ENCODE assay signal across 8 mouse cellular contexts in the genomic region with DNA sequence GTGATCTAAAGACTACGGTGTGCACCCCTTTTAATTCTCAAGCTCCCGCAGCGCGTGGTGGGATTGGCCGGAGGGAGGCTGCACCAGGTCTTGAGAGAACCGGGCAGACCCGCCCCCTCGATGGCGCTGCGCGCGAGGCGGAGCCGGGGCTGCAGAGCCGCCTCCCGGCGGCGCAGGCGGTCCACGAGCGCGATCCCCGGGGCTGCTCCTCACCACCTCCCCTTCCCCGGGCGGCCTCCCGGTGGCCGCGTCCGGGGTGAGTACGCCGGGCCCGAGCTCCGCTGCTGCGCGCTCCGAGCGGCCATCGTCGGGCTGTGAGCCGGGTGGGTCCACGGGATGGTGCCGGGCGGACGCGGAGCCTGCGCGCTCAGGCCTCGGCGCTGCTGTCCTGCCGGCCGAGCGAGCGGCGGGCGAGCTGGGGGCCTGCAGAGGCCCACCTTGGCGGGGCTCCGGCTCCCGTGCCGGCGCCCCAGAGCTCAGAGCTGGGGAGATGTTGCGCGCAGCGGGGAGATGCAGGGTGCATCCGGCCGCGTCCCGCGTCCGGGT. TPM values are rescaled to one million over a fixed set of nuclear protein-coding genes. Genes with fewer than 3 reads are reported as not detected.
DNase-seq lines count a peak whose midpoint lies in the region; ATAC-seq and TF ChIP-seq lines count a peak whose summit lies in the region.

TSS of gene B4galt4 (plus strand) at position 152 of the 546 bp plus-strand sequence.

- DNase-seq in Patski (ENCODE audit: low read depth, low spot score): no peak
- peak; percentile 71 to 82 for DNase-seq in cerebellum, postnatal 14 days
- peak; percentile 63 for DNase-seq in gastrocnemius, adult 18-20 months (ENCODE audit: low spot score)
- peak; percentile 71 for DNase-seq in hindbrain, embryonic 14.5 days (ENCODE audit: low spot score)
- peak; percentile 72 for DNase-seq in left cerebral cortex, adult 11 months (ENCODE audit: low spot score)
- DNase-seq in lung, postnatal 25 days (ENCODE audit: low spot score): peak; percentile 83
- peak; percentile 86 for DNase-seq in right cerebral cortex, adult 18-20 months
- DNase-seq in urinary bladder, postnatal 25 days (ENCODE audit: low spot score): peak; percentile 72

- peaks cover 11% of the 10 kb centered on the region for H3K27me3 ChIP-seq in Patski
- H3K27me3 ChIP-seq in hindbrain, embryonic 14.5 days (ENCODE audit: control insufficient read depth, insufficient read depth, low read length): no peaks in the 10 kb centered on the region

- H3K9me3 ChIP-seq in hindbrain, embryonic 14.5 days (ENCODE audit: control insufficient read depth, low read length): no peaks in the 10 kb centered on the region

- no peaks in the 10 kb centered on the region for H3K36me3 ChIP-seq in hindbrain, embryonic 14.5 days (replicated peaks; ENCODE audit: control insufficient read depth, insufficient read depth)

- H3K27ac ChIP-seq in hindbrain, embryonic 14.5 days: peak within 1 kb of the TSS; percentile 84

- H3K4me2 ChIP-seq in hindbrain, embryonic 14.5 days (replicated peaks): peak within 1 kb of the TSS; percentile 68

- H3K4me1 ChIP-seq in hindbrain, embryonic 14.5 days (replicated peaks; ENCODE audit: control insufficient read depth, insufficient read depth, low read length): peaks cover 6% of the 10 kb centered on the region; the same call in 1 of the 2 replicates

- CTCF ChIA-PET in Patski (lab: Charles Lee): interaction anchor here (1.1 kb wide), 1 partner anchor 21 kb away, joined by 3 read pairs; no protein-coding TSS in a partner anchor

- peak within 1 kb of the TSS; percentile 91 for H3K9ac ChIP-seq in hindbrain, embryonic 14.5 days

- TF ChIP-seq CTCF in Patski (IDR thresholded peaks at IDR 0.05): peak; percentile 28

- WGBS in hindbrain, embryonic 14.5 days: under 1% methylated on average over 58 of the region's 69 CpGs

- in situ Hi-C loops in Patski (cut with MboI; ENCODE audit: low pct_unique_long_range_greater_than_20kb): no loop called here

- peak; percentile 94 for ATAC-seq in Patski
- ATAC-seq in hindbrain, embryonic 14.5 days (ENCODE audit: low FRiP score): peak; percentile 94

- POLR2A ChIA-PET in Patski (lab: Charles Lee): no interaction called here

- H3K4me3 ChIP-seq in hindbrain, embryonic 14.5 days (replicated peaks; ENCODE audit: low read length): peak within 1 kb of the TSS; percentile 82

RNA-seq across cellular contexts. Expression of gene B4galt4, which starts in this region (rescaled TPM):
- polyA plus RNA-seq in Patski (2021): 13.0 TPM
- total RNA-seq in gastrocnemius, adult 18-20 months (2021): 1 to 10 TPM; 3.5 to 4.3 TPM
- 40.0 and 41.7 TPM in 2 replicates for polyA plus RNA-seq in hindbrain, embryonic 14.5 days (2014; fragmentation: Nextera tagmentation; extraction: Ambion mirVana)
